Mouse (Mus musculus): ENCODE measurements around the gene Crygc.

DNA sequence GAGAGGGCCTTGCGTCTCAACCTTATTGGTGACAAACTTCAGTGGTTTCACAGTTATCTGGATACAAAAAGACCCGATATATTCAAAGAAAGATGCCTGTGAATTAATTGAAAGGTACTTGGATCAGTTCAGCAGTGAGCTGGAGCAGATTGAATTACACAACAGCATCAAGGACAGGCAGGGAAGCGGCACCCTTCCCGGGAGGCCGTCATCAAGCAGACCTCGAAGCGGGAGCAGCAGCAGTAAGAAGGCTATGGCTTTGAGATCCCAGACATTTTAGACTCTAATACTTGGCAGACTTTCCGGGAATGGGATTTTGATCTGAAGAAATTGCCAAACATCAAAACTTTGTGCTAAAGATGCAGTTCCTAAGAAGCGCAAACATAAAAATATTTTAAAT lies 45.3 kb downstream of the Crygc start:
- no peak for TF ChIP-seq POLR2AphosphoS5 (IDR thresholded peaks at IDR 0.05; ENCODE audit: insufficient replicate concordance, low read depth, low read length)
- TF ChIP-seq CTCF (IDR thresholded peaks at IDR 0.05; ENCODE audit: low read depth, low read length), result no peak
- TF ChIP-seq TAL1 (conservative IDR thresholded peaks at IDR 0.05; ENCODE audit: low read depth, low read length), result no peak
- TF ChIP-seq GATA1 (IDR thresholded peaks at IDR 0.05; ENCODE audit: borderline replicate concordance, low read length), result no peak
- no peak for TF ChIP-seq GATA2 (IDR thresholded peaks at IDR 0.05; ENCODE audit: borderline replicate concordance, low read depth, low read length)

All from G1E (cell line).